Mouse (Mus musculus): ENCODE measurements around the gene Tmem170b. TPM values are rescaled to one million over a fixed set of nuclear protein-coding genes. Genes with fewer than 3 reads are reported as not detected.

Gene Tmem170b
- total RNA-seq (2023), result 16.4 TPM

GRCm38 (mm10) chr13:41605099-41606010 lies at the start of gene Tmem170b:
Gene Tmem170b, plus strand, starts transcription at chr13:41605907.

Other genes with a start within 250 kb of the Tmem170b start
- gene Nedd9, start 118.5 kb upstream of the Tmem170b start, total RNA-seq (2023), result 163 TPM
- gene Adtrp, start 241.8 kb downstream of the Tmem170b start, total RNA-seq (2023), result not detected

Data from CD4-positive naive resting alpha-beta T cell, adult 76 days (primary cell).